Mouse (Mus musculus) spleen, postnatal 36 days (tissue): Measurements from ENCODE around the gene Polr2m.

Experiments used
- DNase-seq, 2 experiments: peaks; one replicate each; pipeline ENCODE4 v3.0.0; 2022; ENCODE audit warnings: low spot score in 2 of 2, mixed read lengths in 1 of 2

Polr2m gene

GRCm38 (mm10) chr9:71485475-71486094, at the start of gene Polr2m:
TSS of gene Polr2m (minus strand) at chr9:71485935.
- peak; percentile 90 to 91 for DNase-seq

GRCm38 (mm10) chr9:71535036-71535435, 49.3 kb upstream of the Polr2m start:
- DNase-seq, result no peak

- DNase-seq, result no peak
Observed at GRCm38 (mm10) chr9:71529960-71530359, 44.2 kb upstream of the Polr2m start.

- DNase-seq, result no peak
Observed at GRCm38 (mm10) chr9:71527438-71527837, 41.7 kb upstream of the Polr2m start.

- DNase-seq, result no peak
Observed at GRCm38 (mm10) chr9:71523901-71524300, 38.2 kb upstream of the Polr2m start.

GRCm38 (mm10) chr9:71519836-71520235, 34.1 kb upstream of the Polr2m start:
- no peak for DNase-seq

GRCm38 (mm10) chr9:71517487-71517886, 31.8 kb upstream of the Polr2m start:
- no peak for DNase-seq

GRCm38 (mm10) chr9:71515862-71516261, 30.1 kb upstream of the Polr2m start:
- DNase-seq, result no peak

GRCm38 (mm10) chr9:71513566-71513965, 27.8 kb upstream of the Polr2m start:
- DNase-seq, result no peak

GRCm38 (mm10) chr9:71512899-71513298, 27.2 kb upstream of the Polr2m start:
- no peak for DNase-seq

- DNase-seq, result no peak
Observed at GRCm38 (mm10) chr9:71498391-71499182, 12.9 kb upstream of the Polr2m start.

- no peak for DNase-seq
Observed at GRCm38 (mm10) chr9:71496637-71497036, 10.9 kb upstream of the Polr2m start.

GRCm38 (mm10) chr9:71493771-71494170, 8.0 kb upstream of the Polr2m start:
- no peak for DNase-seq

GRCm38 (mm10) chr9:71492296-71493025, 6.7 kb upstream of the Polr2m start:
- no peak for DNase-seq

GRCm38 (mm10) chr9:71490076-71490475, 4.3 kb upstream of the Polr2m start:
- no peak for DNase-seq

- no peak for DNase-seq
Observed at GRCm38 (mm10) chr9:71486127-71486526, 392 bp upstream of the Polr2m start.

- no peak for DNase-seq
Observed at GRCm38 (mm10) chr9:71484871-71485474, 762 bp downstream of the Polr2m start.

GRCm38 (mm10) chr9:71483872-71484271, 1.9 kb downstream of the Polr2m start:
- DNase-seq, result peak; percentile 14 to 38

GRCm38 (mm10) chr9:71480305-71480704, 5.4 kb downstream of the Polr2m start:
- DNase-seq, result no peak

GRCm38 (mm10) chr9:71479413-71479812, 6.3 kb downstream of the Polr2m start:
- no peak for DNase-seq

GRCm38 (mm10) chr9:71478596-71478995, 7.1 kb downstream of the Polr2m start:
- DNase-seq, result no peak

- no peak for DNase-seq
Observed at GRCm38 (mm10) chr9:71476601-71477000, 9.1 kb downstream of the Polr2m start.
